Mouse (Mus musculus) thymus, postnatal 14 days (tissue): ENCODE results near the gene Uhrf1bp1.

Experiments
- DNase-seq: peaks from one replicate; pipeline ENCODE4 v3.0.0; 2021

Gene Uhrf1bp1

DNA sequence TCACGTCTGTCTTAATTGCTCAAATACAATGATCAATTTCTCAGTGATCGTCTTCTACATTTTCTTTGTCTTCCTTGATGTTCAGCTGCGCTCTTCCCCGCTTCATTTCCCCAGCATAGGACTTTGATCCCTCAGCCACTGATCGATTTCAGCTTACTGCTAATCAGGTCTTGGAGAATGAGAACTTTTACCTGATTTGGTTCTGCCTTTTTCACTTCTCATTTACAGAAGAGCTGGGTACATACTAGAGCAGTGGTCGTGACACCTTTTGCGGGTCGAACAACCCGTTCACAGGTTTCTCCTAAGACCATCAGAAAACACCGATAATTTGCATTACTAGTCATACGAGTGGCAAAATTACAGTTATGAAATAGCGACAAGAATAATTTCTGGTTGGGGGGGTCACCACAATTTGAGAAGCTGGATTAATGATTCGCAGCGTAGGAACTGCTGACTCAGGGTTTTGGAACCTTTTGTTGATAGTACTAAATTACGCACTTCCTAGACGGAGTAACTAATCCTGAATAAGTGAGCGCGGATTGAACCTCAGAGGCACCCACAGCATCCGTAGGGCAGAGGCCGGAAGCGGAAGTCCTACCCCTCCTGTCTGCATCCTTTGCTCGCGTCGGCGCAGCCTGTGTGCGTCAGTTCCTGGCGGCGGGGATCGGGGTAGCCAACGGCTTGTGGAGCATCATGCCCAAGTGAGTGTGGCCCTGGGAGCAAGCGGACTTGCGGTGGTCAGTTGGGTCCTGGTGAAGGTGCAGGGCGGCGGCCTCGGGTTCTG, 16.6 kb upstream of the Uhrf1bp1 start:
- peak; percentile 93 for DNase-seq

DNA sequence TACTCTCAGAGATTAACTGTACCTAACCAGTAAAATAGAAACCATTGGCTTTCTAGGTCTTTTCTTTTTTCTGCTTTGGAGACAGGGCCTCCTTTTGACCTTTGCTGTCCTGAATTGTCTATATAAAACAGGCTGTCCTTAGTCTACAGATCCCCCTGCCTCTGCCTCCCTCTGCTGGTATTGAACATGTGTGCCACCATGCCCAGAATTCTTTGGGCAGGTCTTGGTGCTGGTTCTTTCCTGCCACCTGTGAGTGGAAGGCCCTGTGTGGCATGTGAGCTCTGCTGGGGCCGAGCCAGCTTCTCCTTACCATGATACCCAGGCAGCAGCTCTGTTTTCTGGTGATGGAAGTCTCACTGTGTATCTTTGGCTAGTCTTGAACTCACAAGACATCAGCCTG, 7.9 kb upstream of the Uhrf1bp1 start:
- DNase-seq: no peak

DNA sequence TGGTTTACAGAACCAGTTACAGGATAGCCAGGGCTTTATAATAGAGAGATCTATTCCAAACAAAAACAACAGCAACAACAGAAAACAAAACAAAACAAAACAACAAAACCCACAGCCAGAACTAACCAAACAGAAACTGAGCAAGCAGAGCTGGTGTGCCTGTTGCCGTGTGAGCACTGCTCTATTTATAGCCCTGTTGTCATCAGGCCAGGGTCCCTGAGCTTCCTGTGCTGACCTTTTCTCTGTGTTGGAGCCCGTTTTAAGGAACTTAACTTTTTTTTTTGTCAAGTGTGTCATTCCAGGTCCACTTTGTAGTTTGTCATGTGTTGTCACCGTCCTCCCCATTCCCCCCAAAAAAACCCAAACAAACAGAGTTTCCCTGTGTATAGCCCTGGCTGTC, 5.2 kb upstream of the Uhrf1bp1 start:
- DNase-seq: no peak

DNA sequence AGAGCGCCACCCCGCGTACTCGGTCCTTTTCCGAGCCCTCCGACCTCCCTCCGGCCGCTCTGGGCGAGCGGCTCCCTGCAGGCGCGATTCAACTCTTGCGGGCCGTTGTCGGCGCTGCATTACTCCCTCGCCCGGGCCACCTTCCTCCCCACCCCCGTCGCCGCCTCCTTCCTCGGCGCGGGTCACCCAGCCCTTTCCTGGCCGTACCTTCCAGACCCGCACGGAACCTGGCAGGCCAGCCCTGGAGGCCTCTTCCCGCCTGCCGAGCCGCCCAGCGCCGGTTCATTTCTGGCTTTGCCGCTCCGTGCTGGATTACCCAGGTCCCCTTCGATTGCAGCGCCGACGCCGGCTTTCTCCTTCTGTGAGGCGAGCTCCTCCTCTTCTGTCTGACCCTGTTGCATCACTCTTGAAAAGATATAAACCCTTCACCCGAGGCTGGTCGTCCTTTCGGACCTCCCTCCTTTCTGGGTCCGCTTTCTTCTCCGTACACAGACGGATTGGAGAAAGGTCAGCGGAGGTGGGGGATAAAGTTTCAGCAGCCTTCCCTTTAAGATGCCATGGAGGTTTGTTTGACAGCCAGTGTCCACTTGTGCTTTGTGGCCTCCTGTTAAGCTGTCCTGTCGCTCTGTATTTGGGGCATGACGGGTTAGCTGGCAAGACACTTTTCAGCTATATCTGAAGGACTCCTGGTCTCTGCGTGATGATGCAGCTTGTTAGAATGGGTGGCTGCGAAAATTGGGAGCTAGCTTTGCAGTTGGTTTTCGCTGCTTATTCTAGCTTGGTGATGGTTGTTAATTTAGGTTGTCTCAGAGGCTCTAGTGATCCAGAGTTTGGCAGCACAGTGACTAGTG, 782 bp downstream of the Uhrf1bp1 start:
- peak; percentile 32 for DNase-seq

DNA sequence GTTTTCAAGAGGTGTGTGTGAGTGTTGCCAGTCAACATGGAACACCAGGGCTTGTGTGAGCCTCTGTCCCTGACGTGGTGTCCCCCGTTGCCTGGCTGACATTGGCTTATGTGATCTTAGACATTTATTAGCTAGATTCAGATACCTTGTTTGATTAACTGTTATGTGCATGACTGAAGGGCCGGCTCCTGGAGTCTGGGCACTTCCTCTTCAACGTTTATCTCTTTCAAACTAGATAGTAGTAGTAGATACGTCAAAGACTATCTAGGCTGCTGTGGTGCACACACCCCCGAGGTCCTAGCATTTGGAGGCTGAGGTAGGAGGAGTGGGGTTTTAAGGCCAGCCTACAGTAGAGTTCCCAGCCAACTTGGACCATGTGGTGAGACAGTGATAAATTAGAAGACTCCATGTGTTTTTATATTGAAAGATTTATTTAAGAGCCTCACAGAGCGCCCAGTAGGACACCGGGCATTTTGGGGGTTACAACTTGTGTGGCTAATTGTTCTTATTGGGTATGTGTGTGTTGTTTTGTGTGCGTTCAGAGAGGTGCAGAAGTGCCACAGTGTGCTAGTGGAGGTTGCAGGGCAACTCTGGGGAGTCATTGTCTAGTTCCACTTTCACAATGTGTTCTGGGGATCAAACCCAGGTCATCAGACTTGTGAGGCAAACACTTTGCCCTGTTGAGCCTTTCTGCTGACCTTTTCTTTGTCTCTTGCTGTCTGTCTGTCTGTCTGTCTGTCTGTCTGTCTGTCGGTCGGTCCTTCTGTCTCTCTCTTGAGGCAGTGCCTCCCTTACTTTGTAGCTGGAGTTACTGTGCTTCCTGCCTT, 1.6 kb downstream of the Uhrf1bp1 start:
- no peak for DNase-seq

DNA sequence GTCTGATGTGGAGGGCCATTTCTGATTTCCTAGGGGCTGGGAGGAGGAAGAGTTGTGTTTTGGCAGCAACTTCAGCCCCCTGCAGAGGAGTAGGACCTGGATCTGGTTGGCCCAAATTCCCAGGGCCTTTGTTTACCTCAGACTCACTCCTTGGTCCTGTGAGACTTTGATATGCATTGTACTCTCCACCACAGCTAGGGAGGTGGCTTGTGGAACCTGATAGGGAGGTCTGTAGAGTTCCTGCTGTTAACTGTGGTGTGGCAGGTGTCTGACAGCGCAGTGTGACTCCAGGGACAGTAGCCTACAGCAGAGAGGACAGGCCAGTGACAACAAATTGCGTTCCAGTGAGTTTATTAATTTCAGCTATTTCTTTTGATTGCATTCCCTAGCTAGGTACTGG, 2.9 kb downstream of the Uhrf1bp1 start:
- no peak for DNase-seq

DNA sequence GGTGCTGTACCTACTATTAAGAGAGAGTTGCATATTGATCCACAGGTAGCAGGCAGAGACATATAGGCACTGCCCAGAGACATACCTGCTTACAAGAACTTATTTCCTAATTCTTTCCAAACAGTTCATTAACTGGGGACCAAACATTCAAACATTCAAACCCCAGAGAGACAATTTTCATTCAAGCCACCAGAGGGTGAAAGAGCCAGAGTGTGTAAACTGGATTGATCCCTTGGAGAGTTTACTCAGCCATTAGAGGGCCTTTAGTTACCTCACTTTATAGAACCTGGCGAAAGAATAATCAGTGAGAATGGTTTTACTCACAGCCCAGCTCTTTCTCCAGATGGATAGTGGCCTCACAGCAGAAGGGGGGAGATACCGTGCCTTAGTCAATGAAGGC, 9.2 kb downstream of the Uhrf1bp1 start:
- no peak for DNase-seq

DNA sequence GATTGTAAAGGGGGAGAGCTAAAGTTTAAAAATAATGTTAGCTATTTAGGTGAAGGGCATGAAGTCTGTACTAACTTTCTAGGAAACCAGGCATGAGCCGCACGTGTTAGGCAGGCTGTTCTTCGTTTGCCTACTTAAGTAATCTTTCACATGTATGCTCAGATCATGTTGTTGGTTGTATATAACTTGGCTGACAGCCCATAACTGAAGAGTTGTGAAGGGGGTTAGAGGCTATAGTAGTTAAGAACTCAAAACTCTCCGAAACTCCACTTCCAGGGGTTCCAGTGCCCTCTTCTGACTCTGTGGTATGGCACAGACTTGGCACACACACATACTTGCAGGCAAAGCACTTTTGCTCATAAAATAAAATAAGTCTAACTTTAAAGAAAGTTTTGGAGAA, 10.5 kb downstream of the Uhrf1bp1 start:
- DNase-seq: no peak

DNA sequence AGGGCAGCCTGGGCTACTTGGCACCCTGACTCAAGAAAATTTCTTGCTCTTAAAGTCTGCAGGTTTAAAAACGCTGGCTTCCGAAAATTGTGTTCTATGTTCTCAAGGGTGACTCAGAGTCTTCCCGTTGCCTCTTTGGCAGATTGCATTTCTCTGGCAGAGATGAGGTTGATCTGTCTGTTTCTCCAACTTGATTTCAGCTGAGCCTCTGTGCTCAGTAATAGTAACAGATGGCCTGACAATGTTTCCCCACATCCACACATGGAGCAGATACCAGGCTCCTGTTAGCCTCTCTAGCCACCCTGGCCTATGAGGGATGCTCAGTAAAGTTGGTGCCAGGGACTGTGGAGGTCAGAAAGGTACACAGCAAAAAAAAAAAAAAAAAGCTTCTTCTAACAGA, 15.6 kb downstream of the Uhrf1bp1 start:
- DNase-seq: no peak

DNA sequence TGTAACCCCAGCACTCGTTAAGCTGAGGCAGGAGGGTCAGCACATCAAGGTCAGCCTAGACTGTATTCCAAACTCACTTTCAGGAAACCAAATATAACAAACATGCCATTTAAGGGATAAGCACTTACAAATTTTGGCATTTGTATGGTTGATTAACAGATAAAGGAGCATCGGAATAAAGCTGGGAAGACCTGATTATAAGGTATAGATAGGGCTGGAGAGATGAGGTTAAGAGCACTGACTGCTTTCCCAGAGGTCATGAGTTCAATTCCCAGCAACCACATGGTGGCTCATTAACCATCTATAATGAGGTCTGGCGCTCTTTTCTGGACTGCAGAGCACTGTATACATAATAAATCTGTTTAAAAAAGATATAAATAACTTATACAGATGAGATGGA, 17.3 kb downstream of the Uhrf1bp1 start:
- DNase-seq: no peak

DNA sequence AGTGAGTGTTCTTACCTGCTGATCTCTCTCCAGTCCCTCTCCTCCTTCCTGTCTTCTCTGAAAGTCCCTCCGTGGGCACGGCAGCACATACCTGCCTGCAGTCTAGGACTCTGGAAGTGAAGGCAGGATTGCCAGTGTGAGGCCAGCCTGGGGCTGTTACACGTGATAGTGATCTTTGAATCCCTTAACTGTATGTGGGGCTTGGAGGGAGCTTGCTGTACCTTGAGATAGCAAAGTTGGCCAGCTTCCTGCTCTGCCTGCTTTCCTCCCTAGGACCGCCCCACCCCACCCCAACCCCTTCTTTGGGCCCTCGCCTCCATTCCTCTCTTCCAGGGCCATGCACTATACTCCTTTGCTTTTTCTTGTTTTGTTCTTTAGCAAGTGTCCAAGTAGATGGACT, 18.3 kb downstream of the Uhrf1bp1 start:
- no peak for DNase-seq

DNA sequence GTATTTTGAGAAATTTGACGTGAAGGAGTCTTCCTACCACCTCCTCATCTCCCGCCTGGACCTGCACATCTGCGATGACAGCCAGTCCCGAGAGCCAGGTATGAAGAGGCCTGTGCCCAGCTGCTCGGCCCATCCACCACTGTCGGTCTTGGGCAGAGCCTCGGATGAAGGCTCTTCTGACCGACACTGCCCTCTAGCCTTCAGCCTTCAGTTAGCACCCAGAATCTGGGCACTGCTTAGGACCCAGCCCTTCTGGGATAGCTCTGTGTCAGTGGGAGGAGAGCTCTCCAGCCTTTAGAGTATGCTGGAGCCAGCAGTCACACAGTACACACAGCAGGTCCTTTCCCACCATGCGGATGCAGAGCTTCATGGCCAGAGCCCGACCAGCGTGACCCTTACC, 25.3 kb downstream of the Uhrf1bp1 start:
- no peak for DNase-seq

DNA sequence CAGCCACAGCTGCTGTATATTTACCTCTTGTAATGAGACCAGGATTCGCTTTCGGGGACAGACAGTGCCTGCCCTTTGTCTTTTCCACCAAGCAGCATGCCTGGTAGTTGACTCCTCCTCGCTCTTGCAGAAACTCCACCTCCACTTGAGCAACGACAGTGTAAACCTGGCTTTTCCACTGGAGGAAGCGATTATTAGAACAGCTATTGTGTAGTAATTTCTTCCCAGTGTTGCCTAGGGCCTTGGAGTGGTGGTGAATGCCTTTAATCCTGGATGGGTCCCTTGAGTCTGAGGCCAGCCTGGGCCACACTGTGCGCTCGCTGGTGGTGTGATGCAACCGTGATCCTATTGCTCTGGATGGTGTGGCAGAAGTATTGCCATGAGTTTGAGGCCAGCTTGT, 26.9 kb downstream of the Uhrf1bp1 start:
- DNase-seq: no peak

DNA sequence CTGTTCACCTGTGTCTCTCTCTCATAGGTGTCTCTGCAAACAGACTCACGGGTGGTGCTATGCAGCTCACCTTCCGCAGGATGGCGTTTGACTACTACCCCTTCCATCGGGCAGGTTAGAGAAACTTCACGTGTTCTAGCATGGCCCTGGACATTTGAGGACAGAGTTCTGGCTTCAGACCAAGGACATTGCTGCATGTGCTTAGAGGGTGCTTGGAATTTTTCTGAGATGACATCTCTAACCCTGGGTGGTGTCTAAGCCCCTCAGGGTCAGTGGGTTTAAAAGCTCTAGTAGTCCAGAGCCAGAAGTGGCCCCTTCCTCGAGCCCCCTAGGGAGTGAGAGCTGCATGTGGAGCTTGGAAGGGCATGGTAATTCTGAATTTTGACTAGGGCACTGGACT, 27.8 kb downstream of the Uhrf1bp1 start:
- DNase-seq: no peak

DNA sequence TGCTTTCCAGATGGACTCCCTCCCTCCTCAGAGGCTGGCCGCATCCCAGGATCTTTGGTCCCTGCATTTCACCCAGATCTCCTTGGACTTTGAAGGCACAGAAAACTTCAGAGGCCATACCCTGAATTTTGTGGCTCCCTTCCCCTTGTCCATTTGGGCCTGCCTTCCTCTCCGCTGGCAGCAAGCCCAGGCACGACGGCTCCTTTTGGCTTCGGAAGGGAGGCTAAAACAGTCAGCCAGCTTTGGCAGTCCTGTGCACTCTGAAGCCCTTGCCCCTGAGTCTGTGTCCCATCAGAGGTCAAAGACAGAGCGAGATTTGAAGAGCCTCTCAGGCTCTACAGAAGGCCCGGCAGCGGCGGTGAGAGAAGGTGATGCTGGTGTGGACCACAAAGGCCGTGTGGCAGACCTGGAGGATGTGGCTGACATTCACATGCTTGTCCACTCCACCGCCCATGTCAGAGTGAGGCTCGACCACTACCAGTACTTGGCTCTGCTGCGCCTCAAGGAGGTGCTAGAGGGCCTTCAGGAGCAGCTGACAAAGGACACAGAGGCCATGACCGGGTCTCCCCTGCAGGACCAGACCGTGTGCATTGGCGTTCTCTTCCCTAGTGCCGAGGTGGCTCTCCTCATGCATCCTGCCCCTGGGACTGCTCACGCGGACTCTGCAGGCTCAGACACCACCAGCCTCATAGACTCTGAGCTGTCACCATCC, 30.4 kb downstream of the Uhrf1bp1 start:
- no peak for DNase-seq

DNA sequence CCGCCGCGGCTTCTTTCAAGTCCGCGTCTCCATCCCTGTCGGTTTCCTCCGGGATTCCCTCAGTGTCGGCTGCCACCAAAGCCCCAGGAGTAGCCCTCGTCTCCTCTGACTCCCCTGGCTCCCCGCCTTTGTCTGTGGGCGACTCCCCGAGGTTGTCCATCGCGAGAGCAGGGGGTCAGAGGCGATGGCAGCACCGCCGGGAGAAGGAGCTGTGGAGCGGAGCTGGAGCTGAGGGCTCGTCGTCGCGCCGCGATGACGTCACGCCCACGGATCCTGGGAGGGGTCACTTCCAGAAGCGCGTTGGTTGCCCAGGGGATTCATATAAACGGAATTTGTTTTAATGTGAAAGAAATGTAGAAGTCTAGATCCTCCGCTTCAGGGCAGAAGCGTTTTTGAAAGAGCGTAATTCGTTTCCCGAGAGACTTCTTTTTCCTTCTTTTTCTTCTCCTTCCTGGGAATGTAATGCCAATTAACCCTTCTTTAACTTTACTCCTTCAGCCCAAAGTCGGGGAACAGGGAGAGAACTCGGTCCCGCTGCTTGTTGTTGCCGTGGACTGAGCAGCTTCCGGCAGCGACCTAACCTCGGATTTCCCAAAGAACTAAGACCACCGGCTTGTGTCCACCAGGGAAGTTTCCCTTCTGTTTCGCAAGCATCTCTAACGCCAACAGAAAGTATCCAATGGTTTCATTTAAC, 51.4 kb downstream of the Uhrf1bp1 start:
- peak; percentile 92 for DNase-seq

DNA sequence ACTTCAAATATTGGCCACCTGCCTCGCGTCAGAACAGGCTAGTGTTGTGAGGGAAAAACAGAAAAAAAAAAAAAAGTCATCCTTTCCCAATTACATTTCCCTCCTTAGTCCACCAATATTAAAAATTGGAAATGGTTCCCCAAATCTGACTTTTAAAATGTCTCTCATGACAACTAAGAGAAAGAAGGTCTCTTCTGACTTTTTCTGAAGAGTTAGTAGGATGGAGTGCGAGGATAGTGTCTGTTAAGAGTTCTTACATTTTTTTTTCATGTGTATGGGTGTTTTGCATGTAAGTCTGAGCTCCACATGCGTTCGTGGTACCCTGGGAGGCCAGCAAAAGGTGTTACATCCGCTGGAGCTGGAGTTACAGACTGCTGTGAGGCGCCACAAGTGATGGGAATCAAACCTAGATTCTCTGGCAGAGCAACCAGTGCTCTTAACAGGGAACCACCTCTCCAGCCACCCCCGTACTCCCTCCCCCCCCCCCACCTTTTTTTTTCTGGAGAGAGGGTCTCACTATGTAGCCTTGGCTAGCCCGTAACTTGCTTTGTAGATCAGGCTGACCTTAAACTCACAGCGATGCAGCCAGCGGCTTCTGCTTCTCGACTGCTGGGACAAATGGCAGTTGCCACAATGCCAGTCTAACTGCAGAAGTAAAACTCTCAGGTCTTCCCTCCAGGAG, 52.1 kb downstream of the Uhrf1bp1 start:
- DNase-seq: peak; percentile 41

DNA sequence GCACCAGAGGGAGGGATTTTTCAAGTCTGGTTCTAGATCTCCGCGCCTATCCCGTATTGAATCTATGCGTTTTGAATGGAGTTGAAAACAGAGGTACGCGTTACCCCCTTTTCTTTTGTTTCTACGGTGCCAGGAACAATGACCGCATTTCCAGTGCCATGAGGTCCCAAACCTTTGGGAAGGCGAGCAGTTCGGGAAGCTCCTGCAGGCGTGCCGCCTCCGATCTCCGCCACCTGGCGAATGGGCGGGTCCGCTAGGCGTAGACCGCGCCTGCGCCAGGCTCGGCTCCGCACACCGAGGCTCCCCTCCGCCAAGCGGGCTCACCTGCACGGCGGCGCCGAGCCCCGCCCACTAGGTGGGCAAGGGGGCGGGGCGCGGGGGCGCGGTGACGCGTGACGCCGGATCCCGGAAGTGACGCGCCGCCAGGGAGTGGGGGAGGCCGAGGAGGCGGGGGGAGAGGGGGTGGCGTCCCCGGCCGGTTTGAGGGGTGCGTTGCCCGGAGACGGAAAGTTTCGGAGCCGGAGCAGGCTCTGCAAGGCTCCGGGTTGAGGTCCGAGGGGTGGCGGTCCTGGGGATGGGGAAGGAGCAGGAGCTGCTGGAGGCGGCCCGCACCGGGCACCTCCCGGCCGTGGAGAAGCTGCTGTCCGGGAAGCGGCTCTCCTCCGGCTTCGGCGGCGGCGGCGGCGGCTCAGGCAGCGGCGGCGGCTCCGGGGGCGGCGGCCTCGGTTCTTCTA, 52.8 kb downstream of the Uhrf1bp1 start, which contains the start of gene Anks1:
TSS of gene Anks1 (plus strand) at position 419 of the 734 bp plus-strand sequence.
- peak; percentile 93 for DNase-seq

DNA sequence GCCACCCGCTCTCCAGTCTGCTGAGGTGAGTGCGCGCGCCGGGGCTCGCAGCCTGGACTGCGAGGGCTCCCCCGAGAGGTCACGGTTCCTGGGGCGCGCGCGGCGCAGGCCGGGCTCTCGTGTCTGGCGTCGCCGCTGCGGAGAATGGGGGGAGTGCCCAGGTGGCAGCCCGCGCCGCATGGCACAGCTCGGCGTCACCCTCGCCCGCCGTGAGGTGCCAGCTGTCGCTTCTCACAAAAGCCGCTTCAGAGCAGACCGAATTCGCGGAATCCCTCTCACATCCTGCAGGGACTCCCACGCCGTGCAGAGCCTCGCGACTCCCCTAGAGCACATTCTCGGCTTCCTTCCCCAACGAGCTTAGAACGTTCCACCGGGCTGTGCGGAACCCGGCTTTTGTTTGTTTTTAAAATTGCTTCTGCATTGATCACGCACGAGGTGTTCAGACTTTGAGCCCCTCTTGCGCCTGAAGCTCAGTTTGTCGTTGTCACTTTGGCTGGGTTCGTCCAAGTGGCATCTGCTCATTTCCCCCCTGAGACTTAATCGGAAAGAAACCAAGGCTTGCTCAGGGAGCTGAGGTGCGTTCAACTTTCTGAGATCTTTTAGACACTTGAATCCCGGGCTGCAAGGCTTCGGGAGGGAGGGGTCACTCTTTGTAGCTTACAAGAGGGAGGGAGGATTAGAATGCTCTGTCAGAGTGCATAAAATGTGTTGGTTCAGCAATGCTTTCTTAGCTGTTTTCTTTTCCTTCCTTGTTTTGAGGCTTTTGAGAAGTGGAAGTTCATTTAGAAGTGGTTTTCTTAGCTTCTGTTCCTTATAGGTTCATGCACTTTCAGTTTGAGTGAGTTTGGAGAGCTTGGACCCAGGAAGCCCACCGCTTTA, 53.6 kb downstream of the Uhrf1bp1 start, which contains the start of gene Taf11:
TSS of gene Taf11 (minus strand) at position 223 of the 879 bp plus-strand sequence.
- DNase-seq: peak; percentile 87
